Mouse (Mus musculus) induced T-regulatory cell, adult 2 months (primary cell): ENCODE measurements at regions not wholly inside any gene's neighbourhood (a gene's known extent, or its start where the extent isn't known, plus 50 kb on each side); places are given as distances from the start of the nearest gene placed in this dataset.
A peak's percentile ranks its signal among the peaks of the same experiment; 100 is the strongest.

Source experiments
- DNase-seq: peaks from one replicate; pipeline ENCODE4 v3.0.0-alpha.2; 2012; ENCODE audit warnings: low read depth

DNA sequence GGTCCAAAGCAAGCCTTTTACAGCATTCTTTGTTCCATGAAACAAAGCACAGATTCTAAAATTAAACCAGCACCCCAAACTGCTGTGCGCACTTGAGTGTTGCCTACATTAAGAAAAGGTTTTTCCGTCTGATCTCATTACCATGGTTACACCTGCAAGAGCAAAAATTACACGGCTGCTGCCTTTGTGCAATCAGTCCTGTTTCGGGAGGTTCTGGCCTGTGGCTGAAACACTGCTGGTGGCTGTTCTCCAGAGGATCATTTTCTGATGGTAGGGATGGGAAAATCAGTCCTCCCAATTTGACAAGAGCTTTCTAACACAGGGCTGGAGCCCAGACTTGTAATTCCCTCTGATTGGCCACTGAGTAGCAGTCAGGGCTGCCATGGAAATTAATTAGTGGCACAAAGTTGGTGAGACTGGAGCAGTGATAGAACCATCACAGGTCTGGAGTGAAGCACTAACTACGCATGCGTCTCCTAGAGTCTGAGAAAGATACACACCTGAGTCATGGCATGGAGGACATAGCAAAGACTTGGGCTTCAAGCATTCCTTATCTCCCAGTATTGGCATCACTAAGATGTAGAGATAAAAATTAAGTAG lies 114.8 kb upstream of the Fam49a start:
- no peak for DNase-seq

DNA sequence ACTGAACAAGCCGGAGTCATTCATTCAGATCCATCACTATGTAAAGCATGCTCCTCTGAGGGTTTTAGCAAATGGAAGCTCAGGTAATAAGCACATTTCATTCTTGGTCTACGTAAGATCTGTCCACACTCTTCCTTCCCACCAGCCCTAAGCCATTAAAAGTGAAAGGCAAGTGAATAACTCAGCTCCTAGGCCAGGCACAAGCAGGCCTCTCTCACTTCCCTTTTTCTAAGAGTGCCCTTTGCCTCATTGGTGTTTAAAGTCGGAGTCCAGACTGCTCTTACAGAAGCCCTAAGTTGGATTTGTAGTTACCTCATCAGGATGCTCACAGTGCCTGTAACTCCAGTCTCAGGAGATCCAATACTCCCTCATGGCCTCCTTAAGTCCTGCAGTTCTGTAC lies 114.1 kb upstream of the Fam49a start:
- DNase-seq = no peak

DNA sequence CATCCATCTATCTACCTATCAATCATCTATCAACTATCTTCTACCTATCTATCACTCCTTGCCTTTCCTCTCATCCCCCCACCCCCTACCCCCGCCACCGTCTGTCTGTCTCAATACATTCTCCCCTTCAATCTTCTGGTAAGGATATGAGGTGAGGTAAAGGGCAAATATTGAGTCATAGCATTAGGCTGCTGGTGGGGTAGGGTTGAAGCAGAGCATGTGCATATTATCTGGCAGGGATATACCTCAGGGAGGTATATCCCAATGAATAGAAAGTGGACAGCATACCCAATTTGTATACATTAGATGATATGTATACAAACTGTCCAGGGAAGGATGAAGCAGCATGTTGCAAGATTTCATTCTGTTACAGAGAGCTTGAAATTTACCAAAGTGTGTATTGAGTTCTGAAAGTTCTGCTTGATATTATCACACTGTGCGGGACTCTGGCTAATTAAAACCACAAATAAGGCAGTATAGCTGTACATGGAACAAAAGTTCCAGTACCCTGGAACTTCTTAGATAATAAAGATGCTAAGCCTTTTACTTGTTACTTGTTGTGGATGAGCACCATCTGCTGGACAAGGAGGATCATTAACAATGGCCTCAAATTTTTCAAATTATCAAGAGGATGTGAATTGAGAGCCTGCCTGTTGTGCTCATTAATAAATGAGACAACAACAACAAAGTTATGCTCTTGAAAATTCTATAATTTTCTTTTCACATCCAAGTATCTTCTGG lies 113.1 kb upstream of the Fam49a start:
- DNase-seq = peak; percentile 29

GRCm38 (mm10) chr12:12164411-12164810 lies 97.5 kb upstream of the Fam49a start:
- DNase-seq = no peak

DNA sequence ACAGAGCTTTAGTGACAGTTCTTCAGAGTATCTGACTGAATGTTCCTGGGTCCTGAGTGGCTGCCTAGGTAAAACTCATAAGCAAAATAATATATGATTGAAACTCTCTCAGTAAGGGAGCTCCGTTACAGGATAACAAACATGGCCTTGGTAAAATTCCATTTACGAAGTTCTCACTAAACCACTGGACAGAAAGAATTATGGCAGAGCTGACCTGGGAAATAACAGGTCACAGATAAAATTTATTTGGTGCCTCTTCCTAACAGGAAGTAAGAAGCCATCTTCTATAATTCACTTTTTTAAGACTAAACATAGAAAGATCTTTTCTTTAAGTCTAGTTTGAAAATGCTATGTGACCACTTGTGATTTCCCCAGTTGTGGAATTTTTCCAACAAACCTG lies 91.4 kb upstream of the Fam49a start:
- no peak for DNase-seq

GRCm38 (mm10) chr12:12172087-12172823 lies 89.7 kb upstream of the Fam49a start:
- DNase-seq = peak; percentile 30

- peak; percentile 87 for DNase-seq
Observed at GRCm38 (mm10) chr12:12176331-12177263, 85.3 kb upstream of the Fam49a start.

- no peak for DNase-seq
Observed at GRCm38 (mm10) chr12:12177264-12178043, 84.5 kb upstream of the Fam49a start.

DNA sequence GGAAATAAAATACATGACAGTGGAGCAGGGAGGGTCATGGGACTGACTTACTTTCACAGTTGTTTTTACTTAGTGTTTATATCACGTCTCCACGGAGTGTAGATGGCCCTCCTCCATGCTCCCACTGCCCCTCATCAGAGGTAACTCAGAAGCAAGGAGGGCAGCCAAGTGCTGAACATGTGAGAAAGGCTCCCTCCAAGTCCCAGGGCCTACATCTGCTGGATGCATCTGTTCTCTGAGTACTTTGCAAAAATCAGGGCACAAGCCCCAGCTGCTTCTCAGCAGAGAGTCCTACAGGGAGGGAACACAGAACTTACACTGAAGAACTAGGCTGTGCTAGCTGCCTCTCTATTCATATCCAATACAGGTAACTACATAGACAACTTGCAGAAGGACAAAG lies 83.5 kb upstream of the Fam49a start:
- DNase-seq = no peak

- no peak for DNase-seq
Observed at GRCm38 (mm10) chr12:12179292-12179865, 82.6 kb upstream of the Fam49a start.

DNA sequence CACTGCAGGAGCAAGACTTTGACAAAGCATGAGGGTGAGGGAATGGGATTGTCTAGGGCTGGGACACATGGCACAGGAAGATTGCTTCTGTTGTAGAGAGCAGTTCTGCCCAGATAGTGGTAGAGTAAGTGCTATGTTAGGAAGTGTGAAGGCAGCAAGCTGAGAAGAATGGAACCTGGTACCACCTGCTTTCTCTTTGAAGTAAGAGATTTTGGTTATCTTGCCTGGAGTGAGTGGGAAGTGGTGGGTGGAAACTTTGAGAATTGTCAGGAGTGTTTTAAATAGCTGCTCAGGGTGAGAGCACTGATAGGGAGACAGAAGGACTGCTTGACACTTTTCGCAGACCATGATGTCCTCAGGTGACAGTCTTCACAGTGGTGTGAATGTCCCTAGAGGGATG lies 81.0 kb upstream of the Fam49a start:
- no peak for DNase-seq

DNA sequence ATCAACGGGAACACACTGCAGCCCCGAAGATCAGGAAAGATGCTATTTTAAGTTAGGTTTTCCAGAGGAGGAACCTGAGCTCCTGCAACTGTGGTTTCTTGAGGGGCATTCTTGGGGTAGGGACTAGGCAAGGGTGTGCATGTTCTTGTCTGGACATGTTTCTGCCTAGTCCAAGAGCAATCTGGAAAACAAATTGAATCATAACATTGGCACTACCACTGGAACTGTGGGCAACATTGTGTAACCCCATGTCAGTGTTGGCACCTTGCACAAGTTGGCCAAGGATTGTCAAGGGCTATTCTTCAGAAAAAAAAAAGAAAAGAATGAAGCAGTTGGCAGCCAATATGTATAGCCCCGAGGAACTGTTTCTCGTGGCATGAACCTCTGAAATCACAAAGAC lies 80.3 kb upstream of the Fam49a start:
- no peak for DNase-seq

GRCm38 (mm10) chr12:12186353-12186752 lies 75.6 kb upstream of the Fam49a start:
- no peak for DNase-seq

DNA sequence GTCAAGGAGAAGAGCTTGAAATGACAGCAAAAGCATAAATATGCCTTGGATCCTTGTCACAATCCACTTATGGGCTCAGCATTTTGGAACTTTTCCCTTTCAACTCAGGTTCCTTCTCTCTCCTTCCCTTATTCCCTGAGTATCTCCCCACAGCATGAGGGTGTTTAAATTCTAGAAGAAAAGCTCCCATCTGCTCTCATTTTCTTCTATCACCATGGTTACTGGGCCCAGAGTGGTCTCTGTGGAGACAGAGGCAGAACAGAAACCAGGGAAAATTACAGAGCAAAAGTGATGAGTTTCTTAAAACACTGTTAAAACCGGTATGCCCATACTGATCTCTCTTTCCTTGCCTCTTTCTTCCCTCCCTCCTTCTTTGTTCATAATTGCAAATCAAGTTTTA lies 66.9 kb upstream of the Fam49a start:
- no peak for DNase-seq

DNA sequence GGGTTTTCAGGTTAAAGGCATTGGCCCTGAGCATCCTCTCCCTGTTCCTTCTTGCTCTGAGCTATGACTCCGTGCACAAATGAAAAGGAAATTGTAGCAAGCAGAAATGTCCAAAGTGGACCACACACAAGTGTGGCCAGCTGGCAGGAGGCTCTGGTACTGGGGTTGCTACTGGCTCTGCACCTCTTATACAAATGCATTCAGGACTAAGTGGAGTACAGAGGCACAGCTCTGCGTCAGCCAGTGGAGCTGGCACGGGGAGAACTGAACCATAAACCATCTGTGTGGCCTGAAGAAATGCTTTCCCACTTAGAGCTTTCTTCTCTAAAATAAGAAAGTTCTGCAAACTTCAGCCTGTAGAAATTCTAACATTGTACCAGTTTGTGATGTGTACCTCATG lies 65.3 kb upstream of the Fam49a start:
- DNase-seq = no peak

GRCm38 (mm10) chr12:12208216-12208615 lies 53.7 kb upstream of the Fam49a start:
- no peak for DNase-seq
